Mouse (Mus musculus): ENCODE data around the gene Rab7b.

Gene Rab7b

GRCm38 (mm10) chr1:131688475-131688874, at the start of gene Rab7b:
Rab7b (plus strand) TSS chr1:131688695.
- no peak for ATAC-seq (ENCODE audit: insufficient number of reproducible peaks, low FRiP score, low TSS enrichment)

GRCm38 (mm10) chr1:131640062-131640461, 48.4 kb upstream of the Rab7b start:
- ATAC-seq (ENCODE audit: insufficient number of reproducible peaks, low FRiP score, low TSS enrichment) = no peak

GRCm38 (mm10) chr1:131641565-131641964, 46.9 kb upstream of the Rab7b start:
- ATAC-seq (ENCODE audit: insufficient number of reproducible peaks, low FRiP score, low TSS enrichment) = no peak

- ATAC-seq (ENCODE audit: insufficient number of reproducible peaks, low FRiP score, low TSS enrichment) = no peak
Measured at GRCm38 (mm10) chr1:131642251-131642650, 46.2 kb upstream of the Rab7b start.

GRCm38 (mm10) chr1:131652670-131653443, 35.6 kb upstream of the Rab7b start:
- no peak for ATAC-seq (ENCODE audit: insufficient number of reproducible peaks, low FRiP score, low TSS enrichment)

GRCm38 (mm10) chr1:131655601-131656000, 32.9 kb upstream of the Rab7b start:
- no peak for ATAC-seq (ENCODE audit: insufficient number of reproducible peaks, low FRiP score, low TSS enrichment)

GRCm38 (mm10) chr1:131657945-131658354, 30.5 kb upstream of the Rab7b start:
- peak; percentile 92 for ATAC-seq (ENCODE audit: insufficient number of reproducible peaks, low FRiP score, low TSS enrichment)

- no peak for ATAC-seq (ENCODE audit: insufficient number of reproducible peaks, low FRiP score, low TSS enrichment)
Measured at GRCm38 (mm10) chr1:131659512-131660085, 28.9 kb upstream of the Rab7b start.

- ATAC-seq (ENCODE audit: insufficient number of reproducible peaks, low FRiP score, low TSS enrichment) = no peak
Measured at GRCm38 (mm10) chr1:131660266-131660665, 28.2 kb upstream of the Rab7b start.

- ATAC-seq (ENCODE audit: insufficient number of reproducible peaks, low FRiP score, low TSS enrichment) = no peak
Measured at GRCm38 (mm10) chr1:131660716-131661472, 27.6 kb upstream of the Rab7b start.

GRCm38 (mm10) chr1:131661749-131662148, 26.7 kb upstream of the Rab7b start:
- ATAC-seq (ENCODE audit: insufficient number of reproducible peaks, low FRiP score, low TSS enrichment) = no peak

GRCm38 (mm10) chr1:131663286-131663995, 25.1 kb upstream of the Rab7b start:
- ATAC-seq (ENCODE audit: insufficient number of reproducible peaks, low FRiP score, low TSS enrichment) = no peak

- ATAC-seq (ENCODE audit: insufficient number of reproducible peaks, low FRiP score, low TSS enrichment) = no peak
Measured at GRCm38 (mm10) chr1:131664136-131664535, 24.4 kb upstream of the Rab7b start.

- ATAC-seq (ENCODE audit: insufficient number of reproducible peaks, low FRiP score, low TSS enrichment) = no peak
Measured at GRCm38 (mm10) chr1:131665886-131666285, 22.6 kb upstream of the Rab7b start.

GRCm38 (mm10) chr1:131671113-131671512, 17.4 kb upstream of the Rab7b start:
- ATAC-seq (ENCODE audit: insufficient number of reproducible peaks, low FRiP score, low TSS enrichment) = no peak

- ATAC-seq (ENCODE audit: insufficient number of reproducible peaks, low FRiP score, low TSS enrichment) = no peak
Measured at GRCm38 (mm10) chr1:131672361-131672760, 16.1 kb upstream of the Rab7b start.

GRCm38 (mm10) chr1:131679644-131680043, 8.9 kb upstream of the Rab7b start:
- ATAC-seq (ENCODE audit: insufficient number of reproducible peaks, low FRiP score, low TSS enrichment) = no peak

GRCm38 (mm10) chr1:131687739-131688138, 756 bp upstream of the Rab7b start:
- no peak for ATAC-seq (ENCODE audit: insufficient number of reproducible peaks, low FRiP score, low TSS enrichment)

- ATAC-seq (ENCODE audit: insufficient number of reproducible peaks, low FRiP score, low TSS enrichment) = no peak
Measured at GRCm38 (mm10) chr1:131689016-131689415, 521 bp downstream of the Rab7b start.

GRCm38 (mm10) chr1:131689899-131690298, 1.4 kb downstream of the Rab7b start:
- no peak for ATAC-seq (ENCODE audit: insufficient number of reproducible peaks, low FRiP score, low TSS enrichment)

GRCm38 (mm10) chr1:131690435-131690834, 1.9 kb downstream of the Rab7b start:
- no peak for ATAC-seq (ENCODE audit: insufficient number of reproducible peaks, low FRiP score, low TSS enrichment)
